In genomic region chr4:141738015-141738414, GRCm38 (mm10) we compare ENCODE assay signal across 47 mouse cellular contexts. TPM values are rescaled to one million over a fixed set of nuclear protein-coding genes. Genes with fewer than 3 reads are reported as not detected.
"Had no signal": no experiment of that assay in that cellular context is flagged by ENCODE, and none has a peak within 500 bp of the region (broad histone marks: within the 10 kb centered on the region; RNA-seq: fewer than 3 reads in every experiment).

No protein-coding gene starts in this region.

- H3K27me3 ChIP-seq: heart, embryonic 12.5 days; heart, embryonic 13.5 days; heart, embryonic 15.5 days; hindbrain, embryonic 12.5 days; hindbrain, embryonic 13.5 days; hindbrain, embryonic 15.5 days; intestine, embryonic 15.5 days; kidney, embryonic 15.5 days had no signal

- H3K4me2 ChIP-seq: heart, embryonic 11.5 days; heart, embryonic 12.5 days; heart, embryonic 13.5 days; heart, embryonic 15.5 days; hindbrain, embryonic 12.5 days; hindbrain, embryonic 13.5 days; hindbrain, embryonic 14.5 days; hindbrain, embryonic 15.5 days; intestine, embryonic 15.5 days; kidney, embryonic 15.5 days had no signal

- H3K36me3 ChIP-seq: heart, embryonic 10.5 days; heart, embryonic 12.5 days; heart, embryonic 13.5 days; heart, embryonic 15.5 days; hindbrain, embryonic 10.5 days; hindbrain, embryonic 12.5 days; hindbrain, embryonic 13.5 days; hindbrain, embryonic 15.5 days; intestine, embryonic 15.5 days; kidney, embryonic 15.5 days had no signal

- H3K4me3 ChIP-seq: heart, embryonic 10.5 days; heart, embryonic 12.5 days; heart, embryonic 13.5 days; heart, embryonic 15.5 days; hindbrain, embryonic 10.5 days; hindbrain, embryonic 12.5 days; hindbrain, embryonic 13.5 days; hindbrain, embryonic 15.5 days; intestine, embryonic 15.5 days; kidney, embryonic 15.5 days; layer of hippocampus, adult 2 months had no signal

- H3K27ac ChIP-seq: heart, embryonic 10.5 days; heart, embryonic 13.5 days; heart, embryonic 15.5 days; hindbrain, embryonic 10.5 days; hindbrain, embryonic 12.5 days; hindbrain, embryonic 13.5 days; hindbrain, embryonic 14.5 days; hindbrain, embryonic 15.5 days; hindbrain, postnatal 0 days; intestine, embryonic 15.5 days; kidney, embryonic 15.5 days; kidney, postnatal 0 days; layer of hippocampus, adult 2 months had no signal

- DNase-seq: heart, postnatal 10 days; heart, postnatal 14 days; heart, postnatal 36 days; heart, postnatal 4 days; kidney, adult 11 months; kidney, adult 18-20 months; kidney, adult 2 months; kidney, adult 8-10 months; kidney, adult 9 months; kidney, postnatal 10 days; kidney, postnatal 14 days; kidney, postnatal 25 days; kidney, postnatal 36 days; kidney, postnatal 4 days; layer of hippocampus, adult 9-11 months; layer of hippocampus, postnatal 36 days had no signal

RNA-seq across cellular contexts. Expression of gene Agmat, which starts 8.5 kb away (rescaled TPM):
- total RNA-seq: hematopoietic stem cell, adult 5-6 weeks; hindbrain, postnatal 0 days; layer of hippocampus, adult 2 months; layer of hippocampus, adult 8-10 months; layer of hippocampus, postnatal 10 days; layer of hippocampus, postnatal 14 days; layer of hippocampus, postnatal 25 days had no signal
- polyA plus RNA-seq: hindbrain, embryonic 10.5 days; hindbrain, embryonic 11.5 days; hindbrain, embryonic 12.5 days; hindbrain, embryonic 13.5 days; inflammation-experienced regulatory T-cells, adult 6 months had no signal

RNA-seq across cellular contexts. Expression of gene Rsc1a1, which starts 52.6 kb away (rescaled TPM):
- total RNA-seq: heart, postnatal 14 days; heart, postnatal 25 days; layer of hippocampus, adult 2 months; layer of hippocampus, postnatal 36 days; left cerebral cortex, adult 18-20 months had no signal
- polyA plus RNA-seq: heart, embryonic 15.5 days; heart, embryonic 16.5 days; heart, postnatal 0 days; hindbrain, embryonic 14.5 days; hindbrain, embryonic 16.5 days; hindbrain, postnatal 0 days; inflammation-experienced regulatory T-cells, adult 6 months; intestine, embryonic 15.5 days; intestine, embryonic 16.5 days; intestine, postnatal 0 days; kidney, embryonic 14.5 days; kidney, embryonic 15.5 days; kidney, embryonic 16.5 days; kidney, postnatal 0 days had no signal
